ENCODE assay signal across 8 mouse cellular contexts in the genomic region with DNA sequence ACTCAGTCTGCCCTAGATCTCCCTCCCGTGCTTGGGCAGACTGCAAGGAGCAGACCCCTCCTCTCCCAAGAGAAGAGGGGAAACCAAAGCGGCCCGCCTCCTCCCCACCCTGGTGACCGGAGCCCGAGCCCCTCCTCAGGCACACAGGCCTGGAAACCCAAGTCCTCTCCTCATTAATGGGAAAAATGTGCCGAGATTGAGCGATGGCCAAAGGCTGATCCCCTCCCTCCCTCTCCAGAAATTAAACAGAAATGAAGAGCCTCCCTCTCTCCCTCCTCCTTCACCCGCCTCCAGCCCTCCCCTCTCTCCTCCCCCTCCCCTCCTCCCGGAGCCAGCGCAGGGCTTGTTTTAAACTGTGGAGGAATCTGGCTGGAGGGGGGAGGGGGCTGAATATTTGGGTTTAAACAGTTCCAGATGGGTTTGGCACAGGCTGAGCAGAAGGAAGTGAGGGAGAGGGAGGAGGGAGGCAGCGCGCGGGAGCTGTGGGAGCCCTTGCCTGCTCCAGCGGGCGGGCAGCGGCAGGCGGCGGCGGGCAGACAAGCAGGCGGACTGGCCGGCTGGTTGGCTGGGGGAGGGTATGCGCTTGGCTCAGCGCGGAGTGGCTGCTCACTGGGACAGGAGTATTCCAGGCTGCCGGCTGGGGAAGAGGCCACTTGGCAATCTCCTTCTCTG. TPM values are rescaled to one million over a fixed set of nuclear protein-coding genes. Genes with fewer than 3 reads are reported as not detected.
DNase-seq lines count a peak whose midpoint lies in the region; ATAC-seq and TF ChIP-seq lines count a peak whose summit lies in the region.

No protein-coding gene starts in this region.

- ATAC-seq in liver, postnatal 0 days, result no peak

- H3K9me3 ChIP-seq in liver, postnatal 0 days (ENCODE audit: low read length), result no peaks in the 10 kb centered on the region

- TF ChIP-seq CTCF in layer of hippocampus, adult 2 months (conservative IDR thresholded peaks at IDR 0.05), result peak; percentile 49
- no peak for TF ChIP-seq CTCF in liver, postnatal 0 days (IDR thresholded peaks at IDR 0.05; ENCODE audit: low read depth)

- H3K4me2 ChIP-seq in liver, postnatal 0 days (ENCODE audit: low read depth, low read length), result peak overlapping the region; percentile 60

- H3K27me3 ChIP-seq in liver, postnatal 0 days (ENCODE audit: insufficient read depth, low read length), result peaks cover 46% of the 10 kb centered on the region

- WGBS in liver, postnatal 0 days (ENCODE audit: insufficient replicate concordance), result 4% methylated on average over 23 of the region's 25 CpGs

- H3K9ac ChIP-seq in liver, postnatal 0 days (replicated peaks), result peak overlapping the region; percentile 16; the same call in 1 of the 2 replicates

- H3K36me3 ChIP-seq in liver, postnatal 0 days (replicated peaks; ENCODE audit: insufficient read depth, low read length), result no peaks in the 10 kb centered on the region

- 0 out of 2 replicates have a peak, but pooled peaks cover 1% of the 10 kb centered on the region for H3K4me1 ChIP-seq in liver, postnatal 0 days (ENCODE audit: insufficient read depth)

- peak overlapping the region; percentile 89 for H3K27ac ChIP-seq in layer of hippocampus, adult 2 months
- no peak overlapping the region for H3K27ac ChIP-seq in liver, postnatal 0 days (ENCODE audit: low read depth)

- peak overlapping the region; percentile 53 for H3K4me3 ChIP-seq in layer of hippocampus, adult 2 months
- peak overlapping the region; percentile 22 for H3K4me3 ChIP-seq in liver, postnatal 0 days (ENCODE audit: low read depth, low read length)

- peak; percentile 85 for DNase-seq in MN1 (ENCODE audit: low spot score)
- peak; percentile 69 for DNase-seq in cerebellum, adult 9-11 months
- DNase-seq in frontal cortex, adult 2 months (ENCODE audit: extremely low spot score in 1 of 2, low spot score in 1 of 2), result peak; percentile 83 to 91
- DNase-seq in heart, postnatal 4 days, result peak; percentile 81
- DNase-seq in layer of hippocampus, adult 2 months (ENCODE audit: low spot score in 2 of 2), result peak; percentile 80 to 92
- DNase-seq in liver, postnatal 0 days, result peak; percentile 32
- DNase-seq in ovary, adult 18-20 months (ENCODE audit: low spot score), result peak; percentile 81
- peak; percentile 92 for DNase-seq in yolk sac, embryonic 10.5 days (ENCODE audit: low spot score)

- no peak for TF ChIP-seq EP300 in liver, postnatal 0 days (IDR thresholded peaks at IDR 0.05; ENCODE audit: low read depth)

RNA-seq across cellular contexts. Expression of a gene that starts 6.2 kb away (rescaled TPM):
- 14.5 and 15.4 TPM in 2 replicates for polyA plus RNA-seq in frontal cortex, adult 2 months (2012; rRNA removed)
- total RNA-seq in heart, postnatal 4 days (2021), result 10 to 100 TPM; 14.3 to 14.8 TPM
- 10 to 100 TPM; 18.6 to 19.3 TPM for total RNA-seq in layer of hippocampus, adult 2 months (2021)
- 0.18 and 0.34 TPM in 2 replicates for polyA plus RNA-seq in liver, postnatal 0 days (2015; fragmentation: Nextera tagmentation; extraction: Ambion mirVana)

RNA-seq across cellular contexts. Expression of a gene that starts 57.0 kb away (rescaled TPM):
- 0.14 and 0.40 TPM in 2 replicates for polyA plus RNA-seq in frontal cortex, adult 2 months (2012; rRNA removed)
- not detected for total RNA-seq in heart, postnatal 4 days (2021)
- under 1 TPM; 0.64 to 0.98 TPM for total RNA-seq in layer of hippocampus, adult 2 months (2021)
- not detected in 2 replicates for polyA plus RNA-seq in liver, postnatal 0 days (2015; fragmentation: Nextera tagmentation; extraction: Ambion mirVana)

Comparison
In these comparisons a context has a peak if more than half of its experiments do, and no peak if none do; other contexts are left out.
1. DNase-seq: peak in every context shown above with its lines; median percentile 92 in yolk sac, embryonic 10.5 days; 87 in frontal cortex, adult 2 months; 86 in layer of hippocampus, adult 2 months; 85 in MN1; 81 in heart, postnatal 4 days; 81 in ovary, adult 18-20 months; 69 in cerebellum, adult 9-11 months; 32 in liver, postnatal 0 days.